Mouse (Mus musculus) layer of hippocampus, postnatal 36 days (tissue): ENCODE data around the gene Oaz3. TPM values are rescaled to one million over a fixed set of nuclear protein-coding genes. Genes with fewer than 3 reads are reported as not detected.

ENCODE experiments used
- DNase-seq, 2 experiments: peaks; one replicate each; pipeline ENCODE4 v3.0.0; 2022
- total RNA-seq, 2 experiments: library from RNA; stranded (reverse); gene quantifications; 2 replicates each; pipeline ENCODE4 v1.2.3; 2021

The Oaz3 gene
- total RNA-seq, 2 experiments from 2014 or later = not detected

- no peak for DNase-seq
Observed at GRCm38 (mm10) chr3:94386671-94387070, 57.0 kb downstream of the Oaz3 start.

DNA sequence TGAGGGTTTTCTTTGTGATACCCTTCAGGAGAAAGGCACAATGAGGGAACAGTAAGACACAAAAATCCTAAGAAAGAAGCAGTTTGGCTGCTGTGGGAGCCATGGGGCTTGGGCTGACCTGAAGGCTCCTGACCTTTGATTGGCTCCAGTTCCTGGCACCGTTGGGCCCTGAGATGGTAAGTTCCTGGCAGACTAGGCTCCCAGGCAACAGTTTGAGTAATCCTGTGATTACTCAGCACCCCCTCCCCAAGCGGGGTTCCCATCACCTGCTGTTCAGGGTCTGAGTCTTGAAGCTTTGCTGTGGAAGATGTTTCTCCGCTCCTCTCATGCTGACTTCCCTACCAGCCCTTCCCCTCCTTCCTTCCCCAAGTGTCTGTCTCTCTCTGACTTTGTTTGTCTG, 60.2 kb downstream of the Oaz3 start:
- no peak for DNase-seq

Other genes with a start within 250 kb of the Oaz3 start
- not detected for gene Gm5286, start 247.2 kb downstream of the Oaz3 start, total RNA-seq
- gene Gm4778, start 179.9 kb downstream of the Oaz3 start, total RNA-seq = not detected
- gene Them4, start 133.8 kb downstream of the Oaz3 start, total RNA-seq = 10 to 100 TPM; 27.6 to 30.7 TPM
- gene Them5, start 101.8 kb downstream of the Oaz3 start, total RNA-seq = not detected
- gene C2cd4d, start 81.5 kb downstream of the Oaz3 start, total RNA-seq = not detected
- gene Rorc, start 71.1 kb downstream of the Oaz3 start, total RNA-seq = under 1 TPM; 0.57 to 0.86 TPM
- 1 to 10 TPM in 1 of 2 experiments, under 1 TPM in 1; 0.78 to 1.2 TPM for gene Lingo4, start 45.4 kb downstream of the Oaz3 start, total RNA-seq
- gene Tdrkh, start 30.6 kb downstream of the Oaz3 start, total RNA-seq = 10 to 100 TPM; 39.1 to 43.4 TPM
- 10 to 100 TPM; 44.7 to 45.3 TPM for gene Mrpl9, start 597 bp downstream of the Oaz3 start, total RNA-seq
- gene Celf3, start 34.4 kb upstream of the Oaz3 start, total RNA-seq = 100 to 1,000 TPM; 156 to 195 TPM
- gene Riiad1, start 36.4 kb upstream of the Oaz3 start, total RNA-seq = 1 to 10 TPM; 5.7 to 6.3 TPM
- 100 to 1,000 TPM; 113 to 119 TPM for gene Snx27, start 138.8 kb upstream of the Oaz3 start, total RNA-seq
- gene Gm10972, start 199.2 kb upstream of the Oaz3 start, total RNA-seq = not detected
- gene Tuft1, start 215.0 kb upstream of the Oaz3 start, total RNA-seq = 1 to 10 TPM; 2.7 to 2.9 TPM
- 1 to 10 TPM; 1.7 to 2.6 TPM for gene Selenbp2, start 249.6 kb upstream of the Oaz3 start, total RNA-seq